Mouse (Mus musculus): Measurements from ENCODE around the gene Popdc2. TPM values are rescaled to one million over a fixed set of nuclear protein-coding genes. Genes with fewer than 3 reads are reported as not detected.
A peak's percentile ranks its signal among the peaks of the same experiment; 100 is the strongest.

Popdc2 gene
- total RNA-seq, 2 experiments from 2014 or later = 0.51 to 1.5 TPM

DNA sequence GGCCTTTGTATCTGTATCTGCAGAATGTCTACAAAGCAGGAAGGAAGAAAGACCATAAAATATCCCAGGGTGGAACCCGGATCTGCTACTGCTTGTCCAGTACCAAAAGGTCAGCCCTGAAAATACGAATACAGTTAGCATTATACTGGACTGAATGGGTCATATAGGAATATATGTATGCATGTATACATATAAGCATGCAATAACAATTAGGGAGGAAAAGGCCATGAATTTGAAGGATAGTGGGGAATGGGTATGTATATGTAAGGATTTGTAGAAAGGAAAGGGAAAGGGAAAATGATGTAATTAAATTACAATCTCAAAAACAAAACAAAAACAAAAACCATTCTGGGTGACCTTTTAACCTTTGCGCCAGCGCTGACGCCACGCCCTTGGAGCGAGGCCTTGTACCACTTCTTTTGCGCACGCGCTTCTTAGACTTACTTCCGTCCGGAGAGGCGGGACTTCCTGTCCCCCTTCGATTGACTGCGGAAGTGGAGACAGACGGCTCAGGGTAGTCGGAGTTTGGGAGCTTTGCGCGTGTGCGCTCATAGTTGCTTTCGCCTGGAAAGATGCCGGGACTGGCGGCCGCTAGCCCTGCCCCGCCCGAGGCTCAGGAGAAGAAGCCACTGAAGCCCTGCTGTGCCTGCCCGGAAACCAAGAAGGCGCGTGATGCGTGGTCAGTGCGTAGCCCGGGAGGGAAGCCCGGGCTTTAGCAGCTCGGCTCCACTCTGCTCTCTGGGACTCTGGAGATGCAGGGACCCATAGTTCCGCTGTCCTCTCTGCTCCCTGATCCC lies 15.3 kb upstream of the Popdc2 start, which contains the start of the genes Cox17 and Gm21987:
Gene Cox17 (plus strand): TSS at position 463 of the 797 bp plus-strand sequence.
Gene Gm21987 (plus strand): TSS at position 512 of the 797 bp plus-strand sequence.
- TF ChIP-seq CTCF (IDR thresholded peaks at IDR 0.05) = no peak
- Histone ChIP-seq H3K4me3 (peak within 1 kb of the TSS; percentile 74), H3K27ac (peak within 1 kb of the TSS; percentile 87)
- DNase-seq (ENCODE audit: extremely low spot score in 1 of 2, low spot score in 2 of 2) = peak; percentile 89 to 91
- intact Hi-C loops (cut with DNase I) = loop anchor here (2.0 kb wide), 2 partner anchors 106 to 160 kb away; partner anchors contain the start of gene Adprh

DNA sequence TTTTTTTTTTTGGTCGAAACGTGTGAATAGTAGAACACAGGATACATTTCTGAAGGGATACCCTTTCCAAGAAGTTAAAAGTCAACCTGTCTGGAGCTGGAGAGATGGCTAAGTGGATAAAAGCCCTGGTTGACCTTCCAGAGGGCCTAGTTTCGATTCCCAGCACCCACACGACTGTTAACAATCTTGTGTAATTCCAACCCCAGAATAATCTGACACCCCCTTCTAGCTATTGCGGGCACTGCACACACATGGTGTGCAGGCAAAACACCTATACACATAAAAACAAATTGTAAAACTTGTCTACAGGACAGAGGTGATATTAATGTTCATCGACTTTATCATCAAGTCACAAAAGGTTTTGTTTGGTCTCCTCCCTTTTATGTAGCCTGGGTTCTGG lies 14.4 kb upstream of the Popdc2 start:
- H3K27ac ChIP-seq = peak overlapping the region; percentile 87; the same call in 1 of the 2 replicates
- no peak for DNase-seq (ENCODE audit: extremely low spot score in 1 of 2, low spot score in 2 of 2)
- intact Hi-C loops (cut with DNase I) = loop anchor here (2.0 kb wide), 2 partner anchors 105 to 159 kb away; partner anchors contain the start of gene Adprh
- peak overlapping the region; percentile 74 for H3K4me3 ChIP-seq
- TF ChIP-seq CTCF (IDR thresholded peaks at IDR 0.05) = no peak

DNA sequence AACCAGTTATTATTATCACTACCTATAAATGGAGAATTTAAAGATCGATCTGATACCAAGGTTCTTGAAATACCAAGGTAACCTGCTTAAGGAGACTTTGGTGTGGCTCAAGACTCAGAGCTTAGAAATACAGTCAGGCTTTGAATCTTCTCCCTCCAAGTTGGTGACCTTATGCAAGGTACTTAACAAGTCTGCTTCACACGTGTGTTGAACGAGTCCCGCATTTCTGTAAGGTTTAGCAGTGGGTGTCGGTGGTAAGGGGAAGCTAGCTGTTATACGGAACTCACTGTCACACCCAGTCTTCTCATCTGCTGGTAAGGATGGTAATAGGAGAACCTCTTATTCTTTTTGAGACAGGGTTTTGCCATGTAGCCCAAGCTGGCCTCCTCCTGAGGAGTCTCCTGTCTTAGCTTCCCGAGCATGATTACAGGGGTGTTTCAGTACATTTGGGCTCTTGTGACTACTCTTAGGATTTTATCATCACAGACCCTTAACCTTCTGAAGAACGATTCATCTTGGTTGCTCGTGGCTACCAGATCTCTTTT lies 13.7 kb upstream of the Popdc2 start:
- TF ChIP-seq CTCF (IDR thresholded peaks at IDR 0.05) = no peak
- DNase-seq (ENCODE audit: extremely low spot score in 1 of 2, low spot score in 2 of 2) = no peak
- Histone ChIP-seq H3K27ac (no peak overlapping the region), H3K4me3 (no peak overlapping the region)
- intact Hi-C loops (cut with DNase I) = no loop called here

DNA sequence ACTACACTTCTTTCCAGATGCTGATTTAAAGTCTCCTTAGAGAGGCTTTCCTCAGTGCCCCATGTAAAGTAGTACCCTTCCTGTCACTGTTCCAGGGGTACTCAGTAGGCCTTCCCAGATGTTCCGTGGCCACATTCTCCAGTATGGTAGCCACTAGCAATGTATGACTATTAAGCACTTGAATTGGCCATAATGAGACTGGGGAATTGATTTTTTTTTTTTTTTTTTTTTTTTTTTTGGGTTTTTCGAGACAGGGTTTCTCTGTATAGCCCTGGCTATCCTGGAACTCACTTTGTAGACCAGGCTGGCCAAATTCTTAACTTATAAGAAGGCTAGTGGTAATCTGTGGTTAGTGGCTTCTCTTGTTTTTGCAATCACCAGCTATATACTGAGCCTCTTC lies 12.1 kb upstream of the Popdc2 start:
- no peak for DNase-seq (ENCODE audit: extremely low spot score in 1 of 2, low spot score in 2 of 2)
- no peak overlapping the region for H3K4me3 ChIP-seq
- no peak overlapping the region for H3K27ac ChIP-seq
- no peak for TF ChIP-seq CTCF (IDR thresholded peaks at IDR 0.05)
- intact Hi-C loops (cut with DNase I) = no loop called here

DNA sequence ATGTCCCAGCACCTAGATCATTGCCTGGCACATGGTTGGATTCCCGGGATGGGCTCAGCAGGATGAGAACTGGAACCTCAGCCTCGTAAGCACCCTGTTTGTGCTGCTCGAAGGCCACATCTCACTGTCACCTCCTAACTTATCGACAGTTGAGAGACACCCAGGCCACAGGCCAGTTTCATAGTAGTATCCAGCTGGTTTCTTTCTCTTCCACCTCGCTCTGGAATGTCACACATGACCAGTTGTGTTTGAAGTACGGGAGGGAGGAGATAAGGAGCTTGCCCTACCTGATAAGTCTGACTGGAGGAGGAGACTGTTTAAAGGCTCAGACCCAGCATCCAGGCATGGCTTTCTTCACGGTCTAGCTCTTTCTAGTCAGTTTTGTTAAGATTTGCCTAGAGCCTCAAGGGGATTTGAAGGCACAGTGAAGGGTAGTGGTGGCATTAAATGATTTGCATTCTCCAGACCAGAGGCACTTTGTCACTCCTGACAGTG lies 11.6 kb upstream of the Popdc2 start:
- no peak for TF ChIP-seq CTCF (IDR thresholded peaks at IDR 0.05)
- intact Hi-C loops (cut with DNase I) = no loop called here
- Histone ChIP-seq H3K27ac (no peak overlapping the region), H3K4me3 (no peak overlapping the region)
- no peak for DNase-seq (ENCODE audit: extremely low spot score in 1 of 2, low spot score in 2 of 2)

DNA sequence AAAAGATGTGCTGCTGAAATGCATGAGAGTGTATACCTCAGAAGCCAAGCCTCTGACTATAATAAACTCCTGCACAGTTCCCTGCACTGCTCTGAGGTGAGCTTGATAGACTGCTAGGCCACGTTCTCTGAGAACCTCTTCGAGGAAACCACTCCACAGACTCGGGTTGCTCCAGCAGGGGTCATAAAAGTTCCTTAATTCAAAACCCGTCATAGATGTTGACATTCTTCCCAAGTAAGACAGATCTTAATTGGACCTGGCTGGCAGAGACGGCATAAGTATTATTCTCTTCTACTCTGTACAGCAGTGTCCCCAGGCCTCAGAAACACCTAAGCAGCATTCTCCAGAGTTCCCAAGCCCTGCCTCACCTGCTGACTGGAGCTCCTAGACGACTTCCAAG lies 11.1 kb upstream of the Popdc2 start:
- H3K4me3 ChIP-seq = no peak overlapping the region
- H3K27ac ChIP-seq = no peak overlapping the region
- no peak for DNase-seq (ENCODE audit: extremely low spot score in 1 of 2, low spot score in 2 of 2)
- intact Hi-C loops (cut with DNase I) = no loop called here
- no peak for TF ChIP-seq CTCF (IDR thresholded peaks at IDR 0.05)

DNA sequence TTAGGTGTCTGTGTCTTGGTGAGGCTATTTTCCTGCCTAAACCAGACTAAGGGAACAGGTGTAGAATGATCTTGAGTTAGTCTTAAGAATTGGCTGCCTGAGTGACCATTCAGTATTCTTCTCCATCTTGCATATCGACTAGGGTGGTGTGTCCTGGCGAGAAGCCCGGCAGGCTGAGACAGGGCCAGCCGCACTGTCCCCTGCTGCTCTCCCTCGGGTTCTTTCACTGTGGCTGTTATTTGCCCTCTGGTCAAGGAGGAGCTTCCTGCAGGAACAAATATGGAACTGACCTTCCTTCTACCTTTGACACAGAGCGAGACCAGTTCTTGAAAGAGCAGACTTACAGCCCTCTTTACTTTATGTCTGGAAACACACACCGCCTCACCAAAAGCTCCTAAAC lies 10.0 kb upstream of the Popdc2 start:
- intact Hi-C loops (cut with DNase I) = no loop called here
- TF ChIP-seq CTCF (IDR thresholded peaks at IDR 0.05) = no peak
- no peak for DNase-seq (ENCODE audit: extremely low spot score in 1 of 2, low spot score in 2 of 2)
- Histone ChIP-seq H3K27ac (no peak overlapping the region), H3K4me3 (no peak overlapping the region)

DNA sequence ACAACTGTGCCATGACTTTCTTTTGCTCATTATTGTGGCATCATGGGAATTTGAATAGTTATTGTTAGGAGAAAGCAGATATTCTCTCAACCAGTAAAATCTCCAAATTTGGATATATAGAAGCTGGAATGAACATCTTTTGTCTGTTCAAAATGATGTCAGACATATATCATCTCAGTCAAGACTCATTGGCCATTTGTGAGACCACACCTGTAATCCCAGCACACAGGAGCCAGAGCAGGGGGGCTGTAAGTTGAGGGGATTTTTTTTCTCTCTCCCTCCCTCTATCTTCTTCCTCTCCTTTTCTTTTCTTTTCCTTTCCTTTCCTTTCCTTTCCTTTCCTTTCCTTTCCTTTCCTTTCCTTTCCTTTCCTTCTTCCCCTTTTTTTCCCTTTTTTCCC lies 9.2 kb upstream of the Popdc2 start:
- TF ChIP-seq CTCF (IDR thresholded peaks at IDR 0.05) = no peak
- H3K27ac ChIP-seq = no peak overlapping the region
- intact Hi-C loops (cut with DNase I) = no loop called here
- no peak overlapping the region for H3K4me3 ChIP-seq
- no peak for DNase-seq (ENCODE audit: extremely low spot score in 1 of 2, low spot score in 2 of 2)

DNA sequence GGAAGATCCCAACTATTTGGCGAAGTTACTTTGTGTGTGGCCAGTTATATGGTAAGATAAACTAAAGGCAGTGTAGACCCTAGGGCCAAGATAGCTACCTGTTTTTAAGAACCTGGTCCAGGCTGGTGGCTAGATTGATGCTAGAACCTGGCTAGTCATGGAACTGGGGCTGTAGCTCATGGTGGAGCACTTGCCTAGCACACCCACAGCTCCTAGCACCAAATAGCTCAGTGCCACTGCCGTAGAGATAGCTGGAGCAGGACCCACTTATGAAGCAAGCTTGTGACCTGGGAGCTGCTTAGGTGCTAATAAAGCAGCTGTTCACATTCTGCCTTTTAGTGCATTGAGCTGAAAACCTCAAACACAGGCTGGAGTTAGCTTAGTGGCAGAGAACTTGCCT lies 8.4 kb upstream of the Popdc2 start:
- intact Hi-C loops (cut with DNase I) = no loop called here
- DNase-seq (ENCODE audit: extremely low spot score in 1 of 2, low spot score in 2 of 2) = no peak
- TF ChIP-seq CTCF (IDR thresholded peaks at IDR 0.05) = no peak
- no peak overlapping the region for H3K4me3 ChIP-seq
- no peak overlapping the region for H3K27ac ChIP-seq

DNA sequence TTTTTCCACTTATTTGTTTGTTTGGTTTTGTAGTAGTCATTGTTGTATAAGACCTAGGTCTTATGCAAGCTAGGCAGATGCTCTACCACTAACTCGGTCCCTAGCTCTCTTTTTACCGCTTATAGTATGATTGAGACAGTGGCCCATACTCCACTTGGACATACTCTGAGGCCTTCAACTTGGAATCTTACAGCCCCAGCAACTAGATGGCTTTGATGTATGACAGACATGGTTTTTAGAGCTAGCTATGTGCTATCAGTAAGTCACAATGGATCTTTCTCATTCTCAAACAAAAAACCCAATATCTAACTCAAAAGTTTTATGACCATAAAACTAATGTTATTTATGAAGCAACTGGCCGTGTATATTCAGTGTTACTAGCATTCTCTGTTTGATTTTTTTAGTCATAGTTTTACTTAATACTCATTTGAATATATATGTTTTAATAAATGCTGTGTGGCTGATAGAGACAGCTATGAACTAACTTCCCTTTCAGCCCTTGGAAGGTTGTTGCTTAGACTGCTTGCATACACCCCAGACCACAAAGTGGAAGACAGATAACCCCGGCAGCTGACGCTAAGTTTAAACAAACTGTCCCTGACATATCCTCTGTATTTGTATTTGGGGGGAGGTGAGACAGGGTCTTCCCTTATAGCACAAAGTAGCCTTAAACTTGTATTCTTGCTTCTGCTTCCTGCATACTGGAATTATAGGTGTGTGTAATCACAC lies 7.7 kb upstream of the Popdc2 start:
- no peak for TF ChIP-seq CTCF (IDR thresholded peaks at IDR 0.05)
- Histone ChIP-seq H3K4me3 (no peak overlapping the region), H3K27ac (no peak overlapping the region)
- DNase-seq (ENCODE audit: extremely low spot score in 1 of 2, low spot score in 2 of 2) = no peak
- intact Hi-C loops (cut with DNase I) = no loop called here

DNA sequence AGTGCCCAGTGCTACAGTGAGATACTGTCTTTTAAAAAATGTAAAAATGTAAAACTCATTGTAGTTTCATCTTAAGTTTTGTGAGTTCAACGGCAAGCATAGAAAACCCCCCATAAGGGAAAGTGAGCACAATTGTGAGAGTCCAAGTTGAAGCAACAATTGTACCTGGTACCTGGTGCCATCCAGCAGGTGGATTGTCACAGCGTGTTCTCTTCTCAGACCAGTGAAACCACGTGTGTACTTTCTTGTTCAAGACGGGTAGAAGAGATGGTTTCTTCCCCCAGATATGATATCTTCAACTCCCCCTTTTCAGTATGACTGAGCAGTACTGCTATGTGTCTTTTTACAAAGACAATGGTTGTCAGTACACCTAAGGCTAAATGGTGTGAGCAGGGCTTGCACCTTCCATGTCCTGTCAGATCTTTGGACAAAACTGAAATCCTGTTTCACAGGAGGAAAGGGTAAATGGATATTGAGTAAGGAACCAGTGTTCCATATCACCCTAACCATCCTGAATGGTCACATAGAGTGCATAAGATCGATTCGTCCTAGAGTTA lies 3.7 kb upstream of the Popdc2 start:
- DNase-seq (ENCODE audit: extremely low spot score in 1 of 2, low spot score in 2 of 2) = no peak
- H3K27ac ChIP-seq = no peak overlapping the region
- no peak overlapping the region for H3K4me3 ChIP-seq
- TF ChIP-seq CTCF (IDR thresholded peaks at IDR 0.05) = no peak
- intact Hi-C loops (cut with DNase I) = no loop called here

DNA sequence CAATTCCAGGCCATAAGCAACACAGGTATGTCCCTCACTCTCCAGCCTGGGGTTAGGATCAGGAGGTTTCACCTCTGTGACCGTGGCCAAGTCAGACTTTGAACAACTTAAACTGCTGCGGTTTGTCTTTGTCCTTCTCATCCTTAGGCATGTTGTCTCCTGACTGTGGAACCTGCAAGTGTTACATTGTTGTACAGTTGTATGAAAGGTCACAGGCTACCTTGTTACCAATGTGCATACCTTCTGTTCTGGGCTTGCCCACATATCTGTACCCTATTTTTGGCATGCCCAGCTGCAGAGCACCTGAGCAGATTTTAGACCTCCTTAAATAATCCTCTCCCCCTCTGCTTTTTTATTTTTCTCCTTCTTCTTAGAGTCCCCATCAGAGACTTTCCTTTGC lies 2.8 kb upstream of the Popdc2 start:
- intact Hi-C loops (cut with DNase I) = no loop called here

More for the DNA sequence above, 2.8 kb upstream of the Popdc2 start:
- H3K4me3 ChIP-seq = no peak overlapping the region
- no peak for DNase-seq (ENCODE audit: extremely low spot score in 1 of 2, low spot score in 2 of 2)
- H3K27ac ChIP-seq = no peak overlapping the region
- TF ChIP-seq CTCF (IDR thresholded peaks at IDR 0.05) = no peak
